Mouse (Mus musculus): ENCODE measurements at regions not wholly inside any gene's neighbourhood (a gene's known extent, or its start where the extent isn't known, plus 50 kb on each side); places are given as distances from the start of the nearest gene placed in this dataset.

- TF ChIP-seq POLR2A (IDR thresholded peaks at IDR 0.05; ENCODE audit: borderline replicate concordance, low read depth, low read length) (no peak), CTCF (IDR thresholded peaks at IDR 0.05; ENCODE audit: low read depth, low read length) (no peak)
Measured at GRCm38 (mm10) chr13:59990402-59991280, 167.7 kb upstream of the Tut7 start.
